Mouse (Mus musculus) midbrain, embryonic 10.5 days (tissue): ENCODE results near the gene Tle1. TPM values are rescaled to one million over a fixed set of nuclear protein-coding genes. Genes with fewer than 3 reads are reported as not detected.

Experiments used
- DNase-seq: peaks from one replicate; pipeline ENCODE4 v3.0.0-alpha.2; 2017; ENCODE audit warnings: low spot score
- H3K27ac ChIP-seq: fragments of 300-500 bp; sonication (generic); replicated peaks from 2 replicates; pipeline ENCODE4 v1.5.1; 2016; ENCODE audit warnings: mild to moderate bottlenecking
- H3K27me3 ChIP-seq: fragments of 300-500 bp; sonication (generic); 2 replicates; pipeline ENCODE4 v1.6.1; 2016; ENCODE audit warnings: low read depth, mild to moderate bottlenecking; ENCODE audit not compliant: poor library complexity, severe bottlenecking
- H3K36me3 ChIP-seq: fragments of 300-500 bp; sonication (generic); 2 replicates; pipeline ENCODE4 v1.6.1; 2016; ENCODE audit warnings: mild to moderate bottlenecking, moderate library complexity
- H3K4me1 ChIP-seq: fragments of 300-500 bp; sonication (generic); 2 replicates; pipeline ENCODE4 v1.6.1; 2016
- H3K4me3 ChIP-seq: fragments of 300-500 bp; sonication (generic); 2 replicates; pipeline ENCODE4 v1.5.1; 2016; ENCODE audit warnings: mild to moderate bottlenecking, moderate library complexity
- H3K9me3 ChIP-seq: fragments of 300-500 bp; sonication (generic); replicated peaks from 2 replicates; pipeline ENCODE4 v1.6.1; 2016; ENCODE audit warnings: mild to moderate bottlenecking
- WGBS: fragments of 180-500 bp; shearing (Covaris S2); methylation state at CpG from one replicate; pipeline ENCODE4 v1.1.7; 2016; 5-methylcytosine and 5-hydroxymethylcytosine counted together
- polyA plus RNA-seq: library from polyadenylated mRNA; unstranded; fragments of >200 nt; fragmentation: Nextera tagmentation; extraction: Ambion mirVana; gene quantifications from 2 replicates; pipeline ENCODE4 v1.2.1, GENCODE M21; 2016

The Tle1 gene
- 27.2 and 30.6 TPM in 2 replicates for polyA plus RNA-seq

GRCm38 (mm10) chr4:72200559-72201409, at the start of gene Tle1:
TSS of gene Tle1 (minus strand) at chr4:72200919.
- peak; percentile 99 for DNase-seq
- Histone ChIP-seq H3K36me3 (no peaks in the 10 kb centered on the region; the same call in 1 of the 2 replicates), H3K4me3 (peak within 1 kb of the TSS; percentile 81), H3K27ac (peak within 1 kb of the TSS; percentile 94), H3K9me3 (no peaks in the 10 kb centered on the region), H3K27me3 (peaks cover 41% of the 10 kb centered on the region), H3K4me1 (peaks cover 69% of the 10 kb centered on the region)
- WGBS = under 1% methylated on average over 106 of the region's 107 CpGs

DNA sequence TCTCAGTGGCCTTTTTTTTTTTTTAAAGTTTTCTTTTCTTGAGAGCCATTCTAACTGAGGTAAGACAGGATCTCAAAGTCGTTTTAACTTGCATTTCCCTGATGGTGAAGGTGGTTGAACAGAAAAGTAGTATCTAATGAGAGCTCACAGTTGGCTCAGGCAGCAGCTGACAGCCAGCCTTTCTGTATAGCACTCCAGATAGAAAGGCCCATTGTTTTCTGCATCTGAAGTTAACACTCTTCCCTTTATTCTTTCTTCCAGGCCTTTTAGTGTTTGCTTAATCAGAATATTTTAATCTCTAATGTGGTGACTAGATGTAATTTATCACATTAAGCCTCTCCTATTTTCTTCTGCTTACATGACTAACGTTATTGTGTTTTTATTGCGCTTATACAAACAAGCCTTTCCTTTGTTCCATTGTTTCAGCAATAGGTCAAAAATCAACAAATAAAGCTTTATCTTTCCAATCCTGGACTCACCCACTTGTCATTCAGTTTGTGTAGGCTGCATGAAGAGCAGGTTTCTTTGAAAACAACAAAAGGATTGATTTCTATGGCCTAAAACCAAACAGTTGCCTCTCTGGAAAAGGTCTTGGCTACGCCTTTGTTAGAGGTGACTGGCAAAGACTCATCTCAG, 33.0 kb upstream of the Tle1 start:
- Histone ChIP-seq H3K4me3 (no peak overlapping the region), H3K27ac (peak overlapping the region; percentile 52; the same call in 1 of the 2 replicates), H3K4me1 (peaks cover 17% of the 10 kb centered on the region), H3K36me3 (no peaks in the 10 kb centered on the region), H3K9me3 (no peaks in the 10 kb centered on the region), H3K27me3 (peaks cover 65% of the 10 kb centered on the region)
- peak; percentile 12 for DNase-seq
- 15% methylated on average over 4 of the region's 4 CpGs for WGBS

DNA sequence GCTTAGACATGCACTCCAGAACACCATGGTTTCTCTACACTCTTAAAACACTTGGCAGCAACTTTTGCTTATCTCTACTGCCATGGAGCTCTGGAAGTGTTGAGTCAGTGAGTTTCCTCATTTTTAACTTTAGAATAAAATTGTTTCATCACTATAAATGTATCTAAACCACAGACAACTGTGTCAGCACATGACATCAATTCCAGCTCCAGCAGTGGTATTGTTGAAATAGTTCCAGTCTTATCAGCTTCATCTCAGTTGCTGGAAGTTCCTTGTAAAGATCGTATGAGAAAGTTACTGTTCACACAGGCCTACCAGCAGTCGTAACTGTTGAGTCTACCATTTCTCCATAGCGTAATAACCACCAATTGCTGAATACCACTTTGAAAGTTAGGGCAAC, 31.5 kb upstream of the Tle1 start:
- H3K36me3 ChIP-seq = no peaks in the 10 kb centered on the region
- H3K4me1 ChIP-seq = peaks cover 17% of the 10 kb centered on the region
- DNase-seq = no peak
- WGBS = 82% methylated on average over 3 of the region's 3 CpGs
- peaks cover 50% of the 10 kb centered on the region for H3K27me3 ChIP-seq
- no peak overlapping the region for H3K4me3 ChIP-seq
- H3K9me3 ChIP-seq = no peaks in the 10 kb centered on the region
- H3K27ac ChIP-seq = no peak overlapping the region

DNA sequence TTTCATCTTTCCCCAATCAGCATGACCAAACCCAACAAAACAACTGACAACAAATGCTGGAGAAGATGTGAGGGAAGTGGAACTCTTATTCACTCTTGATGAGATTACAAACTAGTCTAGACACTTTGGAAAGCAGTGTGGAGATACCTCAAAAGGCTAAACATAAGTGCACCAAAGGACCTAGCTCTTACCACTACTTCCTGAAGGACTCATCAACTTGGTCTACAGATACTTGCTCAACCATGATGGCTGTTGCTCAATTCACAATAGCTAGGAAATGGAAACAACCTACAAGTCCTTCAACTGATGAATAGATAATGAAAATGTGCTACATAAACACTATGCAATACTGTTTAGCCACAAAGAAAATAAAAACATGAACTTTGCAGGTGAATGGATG, 30.1 kb upstream of the Tle1 start:
- DNase-seq = no peak
- no peak overlapping the region for H3K27ac ChIP-seq
- peaks cover 40% of the 10 kb centered on the region for H3K27me3 ChIP-seq
- no peaks in the 10 kb centered on the region for H3K36me3 ChIP-seq
- peaks cover 17% of the 10 kb centered on the region for H3K4me1 ChIP-seq
- H3K9me3 ChIP-seq = no peaks in the 10 kb centered on the region
- H3K4me3 ChIP-seq = no peak overlapping the region

DNA sequence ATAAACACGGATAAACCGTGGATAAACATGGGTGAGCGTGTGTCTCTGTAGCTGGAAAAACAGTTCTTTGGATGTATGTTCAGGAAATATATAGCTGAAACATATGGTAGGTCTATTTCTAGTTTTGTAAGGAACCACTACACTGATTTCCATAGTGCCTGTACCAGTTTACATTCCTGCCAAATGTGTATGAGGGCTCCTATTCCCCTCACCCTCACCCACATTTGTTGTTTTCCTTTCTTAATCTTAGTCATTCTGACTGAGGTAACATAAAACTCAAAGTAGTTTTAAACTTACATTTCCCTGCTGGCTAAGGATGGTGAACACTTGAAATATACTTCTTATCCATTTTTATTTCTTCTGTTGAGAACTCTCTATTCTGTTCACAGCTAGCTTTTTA, 20.9 kb upstream of the Tle1 start:
- H3K4me3 ChIP-seq = no peak overlapping the region
- no peak overlapping the region for H3K27ac ChIP-seq
- no peaks in the 10 kb centered on the region for H3K27me3 ChIP-seq
- WGBS = 80% methylated on average over 3 of the region's 3 CpGs
- H3K9me3 ChIP-seq = no peaks in the 10 kb centered on the region
- H3K4me1 ChIP-seq = no peaks in the 10 kb centered on the region
- DNase-seq = no peak
- H3K36me3 ChIP-seq = no peaks in the 10 kb centered on the region

GRCm38 (mm10) chr4:72204420-72205045, 3.8 kb upstream of the Tle1 start:
- 30% methylated on average over 6 of the region's 6 CpGs for WGBS
- no peaks in the 10 kb centered on the region for H3K36me3 ChIP-seq
- H3K4me3 ChIP-seq = peak overlapping the region; percentile 20
- H3K27me3 ChIP-seq = peaks cover 67% of the 10 kb centered on the region
- H3K9me3 ChIP-seq = no peaks in the 10 kb centered on the region
- DNase-seq = no peak
- peaks cover 45% of the 10 kb centered on the region for H3K4me1 ChIP-seq
- no peak overlapping the region for H3K27ac ChIP-seq

GRCm38 (mm10) chr4:72201521-72201991, 837 bp upstream of the Tle1 start:
- WGBS = under 1% methylated on average over 24 of the region's 24 CpGs
- no peaks in the 10 kb centered on the region; the same call in 1 of the 2 replicates for H3K36me3 ChIP-seq
- DNase-seq = no peak
- peak overlapping the region; percentile 94 for H3K27ac ChIP-seq
- H3K9me3 ChIP-seq = no peaks in the 10 kb centered on the region
- peak overlapping the region; percentile 81 for H3K4me3 ChIP-seq
- peaks cover 43% of the 10 kb centered on the region for H3K27me3 ChIP-seq
- H3K4me1 ChIP-seq = peaks cover 62% of the 10 kb centered on the region

- peak; percentile 76 for DNase-seq
- Histone ChIP-seq H3K4me1 (peaks cover 68% of the 10 kb centered on the region), H3K27me3 (peaks cover 41% of the 10 kb centered on the region)
These were observed 854 bp downstream of the Tle1 start for GRCm38 (mm10) chr4:72199571-72200558.

GRCm38 (mm10) chr4:72198877-72199411, 1.8 kb downstream of the Tle1 start:
- H3K9me3 ChIP-seq = no peaks in the 10 kb centered on the region
- WGBS = under 1% methylated on average over 22 of the region's 22 CpGs
- H3K27ac ChIP-seq = peak overlapping the region; percentile 94
- H3K4me3 ChIP-seq = peak overlapping the region; percentile 81
- DNase-seq = peak; percentile 83
- H3K27me3 ChIP-seq = peaks cover 42% of the 10 kb centered on the region
- H3K36me3 ChIP-seq = peaks cover 14% of the 10 kb centered on the region
- H3K4me1 ChIP-seq = peaks cover 68% of the 10 kb centered on the region

More at GRCm38 (mm10) chr4:72199571-72200558, 854 bp downstream of the Tle1 start:
- no peaks in the 10 kb centered on the region for H3K9me3 ChIP-seq
- under 1% methylated on average over 103 of the region's 103 CpGs for WGBS
- H3K4me3 ChIP-seq = peak overlapping the region; percentile 81
- H3K36me3 ChIP-seq = peaks cover 6% of the 10 kb centered on the region
- peak overlapping the region; percentile 94 for H3K27ac ChIP-seq

GRCm38 (mm10) chr4:72197888-72198605, 2.7 kb downstream of the Tle1 start:
- 31% methylated on average over 7 of the region's 7 CpGs for whole genome bisulfite sequencing

More at GRCm38 (mm10) chr4:72197888-72198605, 2.7 kb downstream of the Tle1 start:
- Histone ChIP-seq H3K27ac (peak overlapping the region; percentile 94), H3K4me3 (peak overlapping the region; percentile 81), H3K9me3 (no peaks in the 10 kb centered on the region), H3K27me3 (peaks cover 41% of the 10 kb centered on the region), H3K36me3 (peaks cover 22% of the 10 kb centered on the region), H3K4me1 (peaks cover 59% of the 10 kb centered on the region)
- DNase-seq = no peak
